In genomic region chr1:155281003-155281793, GRCm38 (mm10) we compare ENCODE assay signal across 8 mouse cellular contexts. TPM values are rescaled to one million over a fixed set of nuclear protein-coding genes. Genes with fewer than 3 reads are reported as not detected.
A peak's percentile ranks its signal among the peaks of the same experiment; 100 is the strongest.
DNase-seq lines count a peak whose midpoint lies in the region; ATAC-seq and TF ChIP-seq lines count a peak whose summit lies in the region.

No protein-coding gene starts in this region.

- no peak overlapping the region; the same call in 1 of the 2 replicates for H3K27ac ChIP-seq in forebrain, embryonic 15.5 days (replicated peaks)
- no peak overlapping the region for H3K27ac ChIP-seq in liver, postnatal 0 days (ENCODE audit: low read depth)

- no peaks in the 10 kb centered on the region for H3K9me3 ChIP-seq in forebrain, embryonic 15.5 days
- no peaks in the 10 kb centered on the region for H3K9me3 ChIP-seq in liver, postnatal 0 days (ENCODE audit: low read length)

- ATAC-seq in forebrain, embryonic 15.5 days (replicated peaks), result peak; percentile 87
- peak; percentile 67 for ATAC-seq in liver, postnatal 0 days
- peak; percentile 69; the same call in 1 of the 2 replicates for ATAC-seq in neutrophil, adult 5-6 weeks (ENCODE audit: extremely low read depth, insufficient number of reproducible peaks, low FRiP score, poor library complexity, severe bottlenecking)

- H3K36me3 ChIP-seq in forebrain, embryonic 15.5 days, result peaks cover 54% of the 10 kb centered on the region
- H3K36me3 ChIP-seq in liver, postnatal 0 days (replicated peaks; ENCODE audit: insufficient read depth, low read length), result peaks cover 30% of the 10 kb centered on the region

- no peak overlapping the region for H3K4me3 ChIP-seq in forebrain, embryonic 15.5 days
- no peak overlapping the region for H3K4me3 ChIP-seq in liver, postnatal 0 days (ENCODE audit: low read depth, low read length)

- no peak for TF ChIP-seq EP300 in liver, postnatal 0 days (IDR thresholded peaks at IDR 0.05; ENCODE audit: low read depth)

- H3K4me1 ChIP-seq in forebrain, embryonic 15.5 days, result peaks cover 5% of the 10 kb centered on the region; the same call in 1 of the 2 replicates
- peaks cover 5% of the 10 kb centered on the region for H3K4me1 ChIP-seq in liver, postnatal 0 days (ENCODE audit: insufficient read depth)

- TF ChIP-seq CTCF in liver, postnatal 0 days (IDR thresholded peaks at IDR 0.05; ENCODE audit: low read depth), result peak; percentile 86

- H3K9ac ChIP-seq in forebrain, embryonic 15.5 days (replicated peaks), result no peak overlapping the region
- H3K9ac ChIP-seq in liver, postnatal 0 days (replicated peaks), result no peak overlapping the region

- WGBS in forebrain, embryonic 15.5 days, result 53% methylated on average over 18 of the region's 18 CpGs
- WGBS in liver, postnatal 0 days (ENCODE audit: insufficient replicate concordance), result 65% methylated on average over 18 of the region's 18 CpGs

- no peak overlapping the region for H3K4me2 ChIP-seq in forebrain, embryonic 15.5 days (replicated peaks)
- H3K4me2 ChIP-seq in liver, postnatal 0 days (ENCODE audit: low read depth, low read length), result no peak overlapping the region

- DNase-seq in Muller cell, postnatal 12 days (ENCODE audit: inconsistent ontology term), result peak; percentile 60
- DNase-seq in cerebellum, adult 11-12 months, result peak; percentile 63
- DNase-seq in heart, postnatal 4 days, result peak; percentile 83
- peak; percentile 70 to 89 for DNase-seq in layer of hippocampus, adult 18-20 months (ENCODE audit: low spot score in 2 of 2)
- peak; percentile 54 for DNase-seq in liver, postnatal 0 days
- DNase-seq in thymus, postnatal 0 days (ENCODE audit: low spot score), result peak; percentile 84

- H3K27me3 ChIP-seq in forebrain, embryonic 15.5 days, result no peaks in the 10 kb centered on the region
- no peaks in the 10 kb centered on the region for H3K27me3 ChIP-seq in liver, postnatal 0 days (ENCODE audit: insufficient read depth, low read length)

RNA-seq across cellular contexts. Expression of gene BC034090, which starts 37.0 kb away (rescaled TPM):
- 3.3 and 4.9 TPM in 2 replicates for polyA plus RNA-seq in forebrain, embryonic 15.5 days (2015; fragmentation: Nextera tagmentation; extraction: Ambion mirVana)
- 10 to 100 TPM; 55.0 to 60.7 TPM for total RNA-seq in heart, postnatal 4 days (2021)
- 1 to 10 TPM; 5.9 to 7.6 TPM for total RNA-seq in layer of hippocampus, adult 18-20 months (2021)
- 0.14 and 0.22 TPM in 2 replicates for polyA plus RNA-seq in liver, postnatal 0 days (2015; fragmentation: Nextera tagmentation; extraction: Ambion mirVana)
- total RNA-seq in neutrophil, adult 5-6 weeks (2017), result 0.37 TPM in 1 of 2 replicates, not detected in the other
- polyA plus RNA-seq in thymus, postnatal 0 days (2015; fragmentation: Nextera tagmentation; extraction: Ambion mirVana), result 2.3 and 2.8 TPM in 2 replicates

Comparison
In these comparisons a context has a peak if more than half of its experiments do, and no peak if none do; other contexts are left out.
1. RNA of gene BC034090, which starts 37.0 kb away (total RNA-seq): 55.0 to 60.7 TPM in heart, postnatal 4 days; 5.9 to 7.6 TPM in layer of hippocampus, adult 18-20 months and 0.37 TPM in neutrophil, adult 5-6 weeks; every median in the first group is over 4 times any median in the second.
2. Peak in every context shown above with its lines, with median percentiles within 50 percentile points of each other: DNase-seq and ATAC-seq.